Mouse (Mus musculus): ENCODE measurements at regions not wholly inside any gene's neighbourhood (a gene's known extent, or its start where the extent isn't known, plus 50 kb on each side); places are given as distances from the start of the nearest gene placed in this dataset.
"Not testable (repeated sequence)": the region's sequence is repeated elsewhere in the genome, so short reads cannot be mapped to it uniquely, and the experiment has no call there.

DNA sequence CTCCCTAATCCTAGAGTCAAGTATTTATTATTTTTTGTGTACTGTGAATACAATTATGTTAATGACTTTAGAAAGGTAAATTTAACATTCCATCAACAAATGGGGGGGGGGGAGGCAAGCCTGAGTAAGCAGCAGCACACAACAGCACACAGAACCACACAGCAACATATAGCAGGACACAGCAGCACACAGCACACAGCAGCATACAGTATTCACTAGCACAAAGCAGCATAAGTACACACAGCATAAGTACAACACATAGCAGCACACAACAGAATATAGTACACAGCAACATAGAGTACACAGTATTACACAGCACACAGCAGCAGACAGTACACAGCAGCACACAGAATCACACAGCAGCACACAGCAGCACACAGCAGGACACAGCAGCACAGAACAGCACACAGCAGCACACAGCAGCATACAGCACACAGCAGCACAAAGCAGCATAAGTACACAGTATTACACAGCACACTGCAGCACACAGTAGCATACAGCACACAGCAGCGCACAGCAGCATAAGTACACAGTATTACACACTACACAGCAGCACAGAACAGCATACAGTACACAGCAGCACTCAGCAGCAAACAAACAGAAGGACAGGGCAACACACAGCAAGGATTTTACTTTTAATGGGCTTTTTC, 605.7 kb downstream of the Tbl1xr1 start:
- DNase-seq = no peak

DNA sequence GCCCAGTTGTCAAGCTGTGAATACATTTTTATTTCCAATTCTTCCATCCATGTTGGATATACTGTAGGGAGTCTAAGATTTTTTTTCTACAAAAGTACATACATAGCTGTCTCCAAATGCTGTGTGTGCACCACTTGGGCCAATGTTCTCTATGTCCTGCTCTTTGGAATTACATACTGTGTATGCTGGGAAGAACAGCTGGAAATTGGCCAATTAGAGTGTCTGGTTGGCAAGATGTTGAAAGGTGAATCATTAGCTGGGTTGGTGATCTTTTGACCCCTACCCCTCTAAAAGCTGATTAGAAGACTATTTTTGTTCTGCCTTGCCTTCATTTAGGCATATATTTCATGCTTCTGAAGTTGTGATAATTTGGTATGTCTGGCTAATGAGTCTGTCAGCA, 622.9 kb downstream of the Tbl1xr1 start:
- DNase-seq = no peak

DNA sequence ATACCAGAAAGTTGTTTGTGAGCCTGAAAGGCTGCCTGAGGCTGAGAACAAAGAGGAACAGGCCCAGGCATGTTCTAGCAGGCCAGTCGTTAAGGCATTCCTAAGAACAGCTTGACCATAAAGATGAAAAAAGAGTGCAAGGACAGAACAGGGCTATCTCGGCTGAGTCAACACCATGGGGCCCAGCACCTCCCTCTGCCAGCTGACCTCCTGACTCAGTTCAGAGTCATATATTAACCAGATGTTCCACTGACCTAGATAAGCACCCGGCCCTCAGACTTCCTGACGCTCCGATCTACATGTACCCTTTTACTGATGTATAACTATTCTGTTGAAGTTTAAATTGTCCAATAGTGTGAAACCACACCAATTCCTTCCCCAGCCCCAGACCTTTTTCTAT, 625.0 kb downstream of the Tbl1xr1 start:
- not testable (repeated sequence) for DNase-seq

DNA sequence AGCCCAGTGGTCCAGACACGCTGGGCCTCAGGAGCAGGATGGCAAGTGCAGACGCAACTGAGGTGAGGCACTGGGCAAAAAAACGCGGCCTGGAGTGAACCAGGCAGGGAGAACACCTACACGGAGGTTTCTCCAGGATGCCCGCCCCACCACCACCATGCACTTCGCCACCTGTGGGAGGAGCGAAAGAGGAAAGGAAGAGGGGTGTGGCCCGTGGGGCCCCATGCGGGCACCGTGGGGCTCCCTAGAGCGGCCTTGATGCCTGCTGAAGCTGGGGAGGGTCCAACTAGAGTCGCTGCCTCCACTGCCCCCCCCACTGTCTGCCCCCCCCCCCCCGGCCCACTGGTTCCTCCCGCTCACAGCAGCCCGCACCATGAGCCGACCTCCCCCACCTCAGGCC, 629.2 kb downstream of the Tbl1xr1 start:
- DNase-seq = no peak

DNA sequence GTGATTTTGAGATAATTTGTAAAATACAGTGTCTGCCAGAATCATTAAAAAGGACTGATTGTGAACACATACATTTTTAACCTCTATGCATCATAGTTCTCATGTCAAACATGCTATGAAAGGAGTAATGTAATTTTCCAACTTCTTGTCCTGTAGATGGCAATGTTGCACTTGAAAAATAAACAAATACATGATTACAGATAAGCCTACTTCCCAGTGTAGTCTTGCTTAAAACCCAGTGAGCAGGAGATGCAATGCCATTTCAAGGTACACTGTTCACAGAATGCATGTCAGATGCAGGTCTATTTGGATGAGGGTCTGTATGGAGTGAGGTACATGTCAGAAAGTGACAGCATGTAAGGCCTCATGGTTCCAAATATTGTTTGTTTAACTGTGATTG, 668.6 kb downstream of the Tbl1xr1 start:
- DNase-seq = peak; percentile 7
